Mouse (Mus musculus): Measurements from ENCODE around the gene Lrrc8c.

Lrrc8c gene

GRCm38 (mm10) chr5:105500132-105501121 is 18.8 kb upstream of the Lrrc8c start:
- in situ Hi-C loops (cut with MboI, MseI): no loop called here

- in situ Hi-C loops (cut with MboI, MseI): no loop called here
Measured at GRCm38 (mm10) chr5:105501136-105501535, 18.1 kb upstream of the Lrrc8c start.

GRCm38 (mm10) chr5:105508813-105509212 is 10.4 kb upstream of the Lrrc8c start:
- in situ Hi-C loops (cut with MboI, MseI): no loop called here

DNA sequence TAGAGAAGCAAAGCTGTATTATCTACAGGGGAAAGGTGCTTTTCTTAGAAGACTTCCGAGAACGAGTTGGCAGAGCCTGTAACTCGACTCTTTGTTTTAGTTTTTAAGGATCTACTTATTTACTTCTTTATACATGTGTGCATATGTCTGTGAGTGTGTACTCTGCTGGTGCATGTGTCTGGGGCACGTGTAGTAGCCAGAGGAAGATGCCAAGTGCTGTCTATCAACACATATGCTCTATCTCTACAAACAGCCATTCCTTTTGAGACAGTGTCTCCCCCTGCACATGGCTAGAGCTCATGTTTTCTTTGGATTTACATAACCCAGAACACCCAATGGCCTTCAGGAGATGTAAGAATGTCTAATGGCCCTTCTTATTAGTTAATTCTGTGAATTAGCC is 6.9 kb upstream of the Lrrc8c start:
- in situ Hi-C loops (cut with MboI, MseI): loop anchor here in 1 of 2 experiments (10.0 kb wide), 1 partner anchor 507 kb away; no protein-coding TSS in a partner anchor

DNA sequence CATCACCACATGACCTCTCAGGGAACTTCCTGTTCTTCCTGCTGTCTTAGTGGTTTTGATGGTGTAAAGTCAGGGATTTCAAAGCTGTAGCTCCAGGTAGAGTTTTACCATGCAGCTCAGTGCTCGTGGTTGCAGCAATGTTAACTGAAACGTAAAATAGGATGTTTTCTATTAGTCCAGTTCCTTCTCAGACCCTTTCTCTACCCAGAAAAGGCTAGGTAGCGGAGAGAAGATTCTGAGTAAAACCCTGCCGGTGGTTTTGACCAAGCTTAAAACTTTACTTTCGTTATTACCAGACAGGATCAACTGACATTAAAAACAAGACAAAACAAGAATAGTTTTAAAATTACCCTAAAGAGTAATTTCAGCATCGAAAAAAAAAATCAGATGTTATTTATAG is 3.7 kb upstream of the Lrrc8c start:
- in situ Hi-C loops (cut with MboI, MseI): loop anchor here in 1 of 2 experiments (5.0 to 10.0 kb wide), 2 partner anchors 137 to 511 kb away; no protein-coding TSS in a partner anchor

DNA sequence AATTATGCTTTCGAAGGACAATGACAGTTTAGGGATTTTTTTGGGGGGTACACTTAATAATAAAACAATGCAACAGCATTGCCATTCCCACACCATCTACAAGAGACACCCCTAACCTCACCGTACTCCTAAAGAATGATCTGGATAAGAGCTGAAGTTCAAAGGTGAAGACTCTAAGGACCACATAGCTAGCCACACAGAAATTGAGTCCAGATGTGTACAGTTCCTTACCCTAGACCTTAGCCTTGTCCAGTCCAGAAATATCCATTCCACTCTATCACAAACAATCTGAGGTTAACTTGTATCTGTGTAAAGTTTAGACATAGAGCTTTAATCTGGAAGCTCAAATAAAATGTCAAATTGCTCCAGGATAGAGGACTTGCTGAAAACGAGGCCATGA is 2.9 kb upstream of the Lrrc8c start:
- in situ Hi-C loops (cut with MboI, MseI): loop anchor here in 1 of 2 experiments (5.0 to 10.0 kb wide), 2 partner anchors 136 to 511 kb away; no protein-coding TSS in a partner anchor

DNA sequence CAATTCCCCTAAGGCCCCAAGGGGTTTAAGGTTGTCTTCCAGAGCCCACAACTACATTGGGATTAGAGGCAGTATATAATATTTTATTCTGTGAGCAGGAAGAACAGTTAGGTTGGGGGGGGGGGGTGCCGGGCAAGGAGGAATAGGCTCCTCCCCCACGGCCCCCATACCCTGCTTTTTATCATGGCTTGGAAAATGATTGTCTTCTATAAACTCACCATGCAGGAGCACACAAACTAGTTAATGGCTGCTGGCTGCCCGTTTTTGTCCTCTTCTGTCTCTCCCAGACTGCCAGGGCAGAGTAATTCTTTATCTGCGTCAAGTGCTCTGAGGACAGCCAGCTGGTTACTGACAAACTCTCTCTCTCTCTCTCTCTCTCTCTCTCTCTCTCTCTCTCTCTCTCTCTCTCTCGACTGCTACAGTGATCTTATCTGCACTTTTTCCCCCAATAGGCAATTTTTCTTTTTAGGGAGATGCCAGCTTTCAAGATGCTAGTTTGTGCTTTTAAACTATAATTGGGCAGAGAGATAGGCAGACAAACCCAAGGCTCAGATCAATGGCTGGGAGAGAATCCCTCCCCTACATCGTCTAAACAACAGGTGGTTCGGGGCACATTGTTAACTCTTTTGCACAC is 1.1 kb upstream of the Lrrc8c start:
- in situ Hi-C loops (cut with MboI, MseI): loop anchor here in 1 of 2 experiments (5.0 to 10.0 kb wide), 2 partner anchors 134 to 513 kb away; no protein-coding TSS in a partner anchor

DNA sequence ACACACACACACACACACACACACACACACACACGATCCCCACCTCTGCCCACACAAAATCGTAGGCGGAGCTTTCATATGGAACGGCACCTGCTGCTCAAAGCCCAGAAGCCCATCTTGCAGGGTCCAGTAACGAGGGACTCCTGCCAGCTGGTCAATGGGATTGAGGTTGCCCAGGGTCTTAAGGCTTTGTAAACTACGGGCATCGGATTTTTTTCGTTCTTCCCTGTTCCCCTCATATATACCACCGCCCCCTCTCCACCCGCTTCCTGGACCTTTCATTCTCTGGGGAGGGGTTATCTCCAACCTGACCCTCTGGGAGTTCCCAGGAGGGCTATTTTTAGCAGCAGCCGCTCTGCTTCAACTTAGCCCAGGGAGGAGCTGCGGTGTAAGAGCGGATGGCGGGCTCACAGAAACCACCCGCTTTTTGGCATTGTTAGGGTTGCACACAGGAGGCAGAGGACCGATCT is 527 bp upstream of the Lrrc8c start:
- in situ Hi-C loops (cut with MboI, MseI): loop anchor here in 1 of 2 experiments (5.0 to 10.0 kb wide), 2 partner anchors 134 to 514 kb away; no protein-coding TSS in a partner anchor

GRCm38 (mm10) chr5:105519976-105520300 is 750 bp downstream of the Lrrc8c start:
- in situ Hi-C loops (cut with MboI, MseI): loop anchor here in 1 of 2 experiments (5.0 to 10.0 kb wide), 2 partner anchors 132 to 515 kb away; no protein-coding TSS in a partner anchor

DNA sequence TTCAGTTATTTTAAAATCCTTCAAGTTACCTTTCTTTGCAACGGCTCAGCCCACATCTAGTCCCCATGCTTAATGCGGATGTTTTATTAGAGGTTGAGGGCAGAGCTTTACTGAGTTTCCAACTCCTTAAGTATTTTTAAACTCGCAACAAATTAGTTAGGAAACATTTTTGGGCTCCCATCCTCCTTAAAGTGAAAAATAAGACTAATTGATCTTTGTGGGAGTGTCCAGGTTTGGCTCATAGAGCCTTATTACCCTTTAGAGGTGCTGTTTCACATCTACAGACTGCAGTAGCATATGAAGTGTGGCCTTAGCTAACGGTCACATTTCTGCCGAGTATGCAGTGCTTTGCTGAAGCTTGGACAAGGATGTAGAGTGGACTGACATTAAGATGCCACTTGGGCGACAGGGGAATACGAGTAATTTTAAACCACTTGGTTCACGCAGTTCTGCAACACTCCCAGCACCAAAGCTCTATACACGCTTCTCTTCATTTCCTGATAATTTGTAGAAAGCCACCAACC is 1.3 kb downstream of the Lrrc8c start:
- in situ Hi-C loops (cut with MboI, MseI): no loop called here

DNA sequence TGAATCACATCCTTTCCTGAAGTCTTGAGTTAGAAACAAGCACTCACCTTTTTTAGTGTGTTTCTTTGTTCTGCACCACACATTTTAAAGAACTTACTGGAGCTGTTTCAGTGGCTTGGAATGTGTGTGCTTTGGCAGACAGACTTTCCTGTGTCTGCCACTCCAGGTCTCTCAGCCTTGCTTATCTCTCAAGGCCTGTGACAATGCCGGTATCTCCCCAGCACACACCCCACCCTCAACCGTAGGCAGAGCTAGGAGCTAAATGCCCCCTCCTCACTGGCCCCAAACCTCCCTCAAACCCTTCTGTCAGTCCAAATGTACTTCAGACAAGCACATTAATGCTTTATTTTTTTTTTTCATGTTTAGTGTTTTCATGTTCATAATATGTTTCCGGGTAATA is 4.3 kb downstream of the Lrrc8c start:
- in situ Hi-C loops (cut with MboI, MseI): no loop called here

- in situ Hi-C loops (cut with MboI, MseI): no loop called here
Measured at GRCm38 (mm10) chr5:105525004-105525403, 5.8 kb downstream of the Lrrc8c start.

DNA sequence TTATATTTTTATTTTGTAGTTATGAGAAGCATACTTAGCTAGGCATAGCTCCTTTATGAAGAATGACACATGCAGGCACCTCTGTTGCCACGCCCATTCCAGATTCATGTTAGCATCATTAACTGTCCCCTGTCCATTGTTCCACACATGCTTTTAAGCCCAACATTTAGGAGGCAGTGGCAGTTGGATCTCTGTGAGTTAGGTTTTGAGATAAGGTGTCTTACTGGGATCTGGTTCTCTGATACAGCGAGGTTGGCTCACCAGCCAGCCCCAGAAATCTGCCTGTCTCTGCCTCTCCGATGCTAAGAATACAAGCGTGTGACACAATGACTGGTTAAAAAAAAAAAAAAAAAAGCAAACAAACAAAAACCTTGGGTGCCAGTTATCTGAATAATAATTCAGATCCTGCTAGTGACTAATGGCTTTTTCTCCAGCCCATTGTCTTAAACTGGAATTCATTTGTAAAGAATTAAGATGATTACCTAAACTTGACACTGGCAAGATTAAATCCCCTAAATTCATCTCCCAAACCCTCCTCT is 7.0 kb downstream of the Lrrc8c start:
- in situ Hi-C loops (cut with MboI, MseI): no loop called here

- in situ Hi-C loops (cut with MboI, MseI): no loop called here
Measured at GRCm38 (mm10) chr5:105526766-105527165, 7.6 kb downstream of the Lrrc8c start.

DNA sequence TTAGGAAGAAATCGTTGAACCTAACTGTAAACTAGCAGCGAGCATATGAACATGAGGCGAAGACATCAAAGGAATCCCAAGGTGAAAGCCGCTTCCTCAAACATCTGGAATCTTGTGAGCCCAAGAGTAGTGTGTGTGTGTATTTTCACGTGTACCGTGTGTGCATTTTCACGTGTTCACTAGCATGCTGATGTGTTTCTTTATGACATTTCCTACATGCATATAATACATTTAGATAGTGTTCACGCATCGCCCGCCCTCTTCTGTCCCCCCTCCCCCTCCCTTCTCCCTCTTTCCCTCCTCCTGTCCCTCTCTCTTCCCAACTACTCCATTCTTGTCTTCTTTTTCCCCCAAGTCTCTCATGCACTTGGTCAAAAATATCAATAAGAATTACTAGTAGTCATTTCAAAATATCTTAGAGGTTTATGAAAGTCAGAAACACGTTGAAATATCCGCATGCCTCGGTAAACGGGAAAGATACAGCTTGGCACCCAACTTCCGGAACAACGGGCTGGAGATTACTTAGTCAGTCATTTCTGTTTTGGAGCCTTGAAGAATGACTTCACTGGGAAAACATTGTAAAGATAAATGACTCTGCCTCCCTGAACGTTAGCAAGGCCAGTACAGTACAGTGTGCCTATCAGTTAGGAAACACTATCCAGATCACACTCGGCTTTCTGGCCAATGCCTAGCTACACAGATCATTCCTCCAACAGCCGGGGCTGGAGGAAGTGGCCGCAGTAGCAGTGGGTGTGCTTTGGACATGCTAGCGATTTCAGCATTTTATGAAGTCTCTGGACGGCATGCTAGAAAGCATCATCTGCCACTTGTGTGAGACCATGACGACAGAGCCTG is 8.5 kb downstream of the Lrrc8c start:
- in situ Hi-C loops (cut with MboI, MseI): no loop called here

- in situ Hi-C loops (cut with MboI, MseI): no loop called here
Measured at GRCm38 (mm10) chr5:105530576-105530975, 11.4 kb downstream of the Lrrc8c start.

- in situ Hi-C loops (cut with MboI, MseI): no loop called here
Measured at GRCm38 (mm10) chr5:105535186-105535585, 16.0 kb downstream of the Lrrc8c start.

DNA sequence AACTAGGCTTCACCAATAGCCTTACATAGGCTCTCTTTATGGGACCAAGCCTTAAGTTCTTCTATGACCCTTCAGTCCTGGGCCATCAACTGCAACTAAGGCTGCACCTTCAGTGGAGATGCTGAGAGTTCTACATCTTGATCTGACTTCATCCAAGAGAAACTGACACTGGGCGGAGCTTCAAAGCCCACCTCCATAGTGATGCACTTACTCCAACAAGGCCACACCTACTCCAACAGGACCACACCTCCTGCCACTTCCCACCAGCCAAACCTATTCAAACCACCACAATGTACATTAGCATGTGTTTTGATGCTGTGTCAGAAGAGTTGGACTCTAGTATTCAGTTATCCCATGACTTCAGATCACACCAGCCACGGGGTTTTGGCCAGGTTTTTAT is 17.0 kb downstream of the Lrrc8c start:
- in situ Hi-C loops (cut with MboI, MseI): no loop called here

- in situ Hi-C loops (cut with MboI, MseI): no loop called here
Measured at GRCm38 (mm10) chr5:105537101-105537723, 18.0 kb downstream of the Lrrc8c start.

- in situ Hi-C loops (cut with MboI, MseI): no loop called here
Measured at GRCm38 (mm10) chr5:105541051-105541450, 21.9 kb downstream of the Lrrc8c start.

Data from T-helper 17 cell (primary cell).